In genomic region chr5:88364768-88365167, GRCm38 (mm10) we compare ENCODE assay signal across 11 mouse cellular contexts. TPM values are rescaled to one million over a fixed set of nuclear protein-coding genes. Genes with fewer than 3 reads are reported as not detected.
A peak's percentile ranks its signal among the peaks of the same experiment; 100 is the strongest.
DNase-seq lines count a peak whose midpoint lies in the region; ATAC-seq and TF ChIP-seq lines count a peak whose summit lies in the region.
"Had no signal": no experiment of that assay in that cellular context is flagged by ENCODE, and none has a peak within 500 bp of the region (broad histone marks: within the 10 kb centered on the region; RNA-seq: fewer than 3 reads in every experiment).

No protein-coding gene starts in this region.

- no peak overlapping the region for H3K27ac ChIP-seq in heart, postnatal 0 days (ENCODE audit: low read depth)
- no peak overlapping the region for H3K27ac ChIP-seq in heart, embryonic 10.5 days
- no peak overlapping the region for H3K27ac ChIP-seq in embryonic facial prominence, embryonic 14.5 days (replicated peaks; ENCODE audit: low read depth, low read length)
- H3K27ac ChIP-seq: embryonic facial prominence, embryonic 12.5 days; liver, embryonic 15.5 days; stomach, embryonic 15.5 days had no signal

- no peak overlapping the region for H3ac ChIP-seq in C2C12 (ENCODE audit: control insufficient read depth, insufficient read length, low read depth)

- whole genome bisulfite sequencing in heart, postnatal 0 days: 2% methylated on average over 4 of the region's 5 CpGs
- WGBS in heart, embryonic 10.5 days: 13% methylated on average over 5 of the region's 5 CpGs
- 0% methylated on average over 3 of the region's 5 CpGs for WGBS in embryonic facial prominence, embryonic 14.5 days

- ATAC-seq in heart, postnatal 0 days (ENCODE audit: insufficient read depth, low read depth): no peak
- no peak for ATAC-seq in embryonic facial prominence, embryonic 14.5 days (ENCODE audit: low read depth)

- H3K9ac ChIP-seq in heart, postnatal 0 days (replicated peaks; ENCODE audit: low read depth, low read length): no peak overlapping the region
- H3K9ac ChIP-seq in embryonic facial prominence, embryonic 14.5 days (ENCODE audit: low read depth, low read length): no peak overlapping the region
- H3K9ac ChIP-seq: embryonic facial prominence, embryonic 12.5 days; liver, embryonic 15.5 days; stomach, embryonic 15.5 days had no signal

- H3K79me2 ChIP-seq in C2C12 (ENCODE audit: control insufficient read depth, insufficient read depth): no peaks in the 10 kb centered on the region

- H3K4me1 ChIP-seq in heart, postnatal 0 days (ENCODE audit: control insufficient read depth, insufficient read depth): no peaks in the 10 kb centered on the region
- H3K4me1 ChIP-seq in heart, embryonic 10.5 days: no peaks in the 10 kb centered on the region
- H3K4me1 ChIP-seq in embryonic facial prominence, embryonic 14.5 days (ENCODE audit: control insufficient read depth, insufficient read depth, low read length): no peaks in the 10 kb centered on the region
- H3K4me1 ChIP-seq: embryonic facial prominence, embryonic 12.5 days; liver, embryonic 15.5 days; stomach, embryonic 15.5 days had no signal

- H3K79me3 ChIP-seq in C2C12 (ENCODE audit: low read depth): no peaks in the 10 kb centered on the region

- no peak for TF ChIP-seq EP300 in heart, postnatal 0 days (IDR thresholded peaks at IDR 0.05; ENCODE audit: low read depth)

- TF ChIP-seq CTCF in heart, postnatal 0 days (IDR thresholded peaks at IDR 0.05; ENCODE audit: low read depth): peak; percentile 56
- TF ChIP-seq CTCF in C2C12 (IDR thresholded peaks at IDR 0.05; ENCODE audit: control insufficient read depth, insufficient read depth, insufficient read length): peak; percentile 30

- H3K9me3 ChIP-seq in heart, postnatal 0 days (replicated peaks; ENCODE audit: control insufficient read depth, low read length): no peaks in the 10 kb centered on the region
- no peaks in the 10 kb centered on the region for H3K9me3 ChIP-seq in heart, embryonic 10.5 days
- H3K9me3 ChIP-seq in embryonic facial prominence, embryonic 14.5 days (ENCODE audit: control insufficient read depth, low read length): no peaks in the 10 kb centered on the region
- H3K9me3 ChIP-seq: embryonic facial prominence, embryonic 12.5 days; liver, embryonic 15.5 days; stomach, embryonic 15.5 days had no signal

- DNase-seq in heart, postnatal 0 days (ENCODE audit: low spot score): no peak
- no peak for DNase-seq in heart, embryonic 10.5 days (ENCODE audit: low spot score)
- DNase-seq in adrenal gland, adult 18-20 months (ENCODE audit: low spot score in 2 of 2): peak; percentile 5 to 20
- peak; percentile 17 for DNase-seq in embryonic facial prominence, embryonic 14.5 days (ENCODE audit: low spot score)
- DNase-seq in layer of hippocampus, postnatal 36 days: peak; percentile 6 to 10
- DNase-seq in retina, postnatal 7 days (ENCODE audit: low read depth, low spot score): peak; percentile 16
- no peak for DNase-seq in T-cell, adult 2 months (ENCODE audit: low spot score)

- no peaks in the 10 kb centered on the region for H3K36me3 ChIP-seq in heart, postnatal 0 days (replicated peaks; ENCODE audit: control insufficient read depth, insufficient read depth, low read length)
- H3K36me3 ChIP-seq in heart, embryonic 10.5 days: no peaks in the 10 kb centered on the region
- no peaks in the 10 kb centered on the region for H3K36me3 ChIP-seq in C2C12 (ENCODE audit: control insufficient read depth, insufficient read depth)
- H3K36me3 ChIP-seq in embryonic facial prominence, embryonic 14.5 days (ENCODE audit: control insufficient read depth, insufficient read depth, low read length): no peaks in the 10 kb centered on the region
- H3K36me3 ChIP-seq: embryonic facial prominence, embryonic 12.5 days; liver, embryonic 15.5 days; stomach, embryonic 15.5 days had no signal

- no peak overlapping the region for H3K4me3 ChIP-seq in heart, postnatal 0 days (ENCODE audit: low read depth, low read length)
- no peak overlapping the region for H3K4me3 ChIP-seq in heart, embryonic 10.5 days
- H3K4me3 ChIP-seq in C2C12 (ENCODE audit: insufficient read depth, poor library complexity, severe bottlenecking): no peak overlapping the region
- no peak overlapping the region for H3K4me3 ChIP-seq in embryonic facial prominence, embryonic 14.5 days (ENCODE audit: low read depth, low read length)
- H3K4me3 ChIP-seq: embryonic facial prominence, embryonic 12.5 days; liver, embryonic 15.5 days; stomach, embryonic 15.5 days had no signal

- H3K4me2 ChIP-seq in heart, postnatal 0 days (ENCODE audit: low read depth, low read length): no peak overlapping the region
- no peak overlapping the region for H3K4me2 ChIP-seq in embryonic facial prominence, embryonic 14.5 days (ENCODE audit: low read depth, low read length)
- H3K4me2 ChIP-seq: embryonic facial prominence, embryonic 12.5 days; liver, embryonic 15.5 days; stomach, embryonic 15.5 days had no signal

- H3K27me3 ChIP-seq in heart, postnatal 0 days (ENCODE audit: control insufficient read depth, insufficient read depth, low read length): no peaks in the 10 kb centered on the region
- no peaks in the 10 kb centered on the region for H3K27me3 ChIP-seq in heart, embryonic 10.5 days (ENCODE audit: insufficient read depth, poor library complexity, severe bottlenecking)
- no peaks in the 10 kb centered on the region for H3K27me3 ChIP-seq in C2C12 (ENCODE audit: control insufficient read depth, insufficient read depth, insufficient read length)
- H3K27me3 ChIP-seq in embryonic facial prominence, embryonic 14.5 days (replicated peaks; ENCODE audit: control insufficient read depth, insufficient read depth, low read length): no peaks in the 10 kb centered on the region
- H3K27me3 ChIP-seq: embryonic facial prominence, embryonic 12.5 days; liver, embryonic 15.5 days; stomach, embryonic 15.5 days had no signal

TF ChIP-seq in C2C12, 6 proteins besides CTCF, POLR2A, EP300 and RAD21:
- no peak for TF ChIP-seq MAX (IDR thresholded peaks at IDR 0.05)
- TF ChIP-seq USF1 (IDR thresholded peaks at IDR 0.05; ENCODE audit: low read depth): no peak
- no peak for TF ChIP-seq CEBPB (IDR thresholded peaks at IDR 0.05; ENCODE audit: low read depth)
- TF ChIP-seq FOSL1 (IDR thresholded peaks at IDR 0.05; ENCODE audit: insufficient read depth, low read length, poor library complexity, severe bottlenecking): no peak
- no peak for TF ChIP-seq MYOD1 (IDR thresholded peaks at IDR 0.05; ENCODE audit: control insufficient read depth, insufficient read length, low read depth)
- TF ChIP-seq MYOG (IDR thresholded peaks at IDR 0.05; ENCODE audit: control insufficient read depth, extremely low read depth, insufficient read length): no peak

RNA-seq across cellular contexts. Expression of gene Amtn, which starts 11.1 kb away (rescaled TPM):
- not detected in 2 replicates for total RNA-seq in heart, postnatal 0 days (2014; rRNA removed; ENCODE audit: low replicate concordance)
- polyA plus RNA-seq in heart, postnatal 0 days (2015; fragmentation: Nextera tagmentation; extraction: Ambion mirVana): not detected in 2 replicates
- polyA plus RNA-seq in heart, embryonic 10.5 days (2016; fragmentation: Nextera tagmentation; extraction: Ambion mirVana): not detected in 2 replicates
- not detected for polyA plus RNA-seq in C2C12 (2012; fragmentation: generic; extraction: Trizol)
- total RNA-seq in adrenal gland, adult 18-20 months (2021): not detected
- polyA plus RNA-seq in embryonic facial prominence, embryonic 14.5 days (2014; fragmentation: Nextera tagmentation; extraction: Ambion mirVana): 0.47 TPM in 1 of 2 replicates, not detected in the other
- not detected for total RNA-seq in layer of hippocampus, postnatal 36 days (2021)
- polyA plus RNA-seq: embryonic facial prominence, embryonic 12.5 days; liver, embryonic 15.5 days; stomach, embryonic 15.5 days had no signal

RNA-seq across cellular contexts. Expression of gene Prol1, which starts 47.7 kb away (rescaled TPM):
- not detected in 2 replicates for total RNA-seq in heart, postnatal 0 days (2014; rRNA removed; ENCODE audit: low replicate concordance)
- not detected in 2 replicates for polyA plus RNA-seq in heart, postnatal 0 days (2015; fragmentation: Nextera tagmentation; extraction: Ambion mirVana)
- polyA plus RNA-seq in heart, embryonic 10.5 days (2016; fragmentation: Nextera tagmentation; extraction: Ambion mirVana): not detected in 2 replicates
- polyA plus RNA-seq in C2C12 (2012; fragmentation: generic; extraction: Trizol): not detected
- total RNA-seq in adrenal gland, adult 18-20 months (2021): not detected
- not detected in 2 replicates for polyA plus RNA-seq in embryonic facial prominence, embryonic 14.5 days (2014; fragmentation: Nextera tagmentation; extraction: Ambion mirVana)
- not detected for total RNA-seq in layer of hippocampus, postnatal 36 days (2021)
- polyA plus RNA-seq: embryonic facial prominence, embryonic 12.5 days; liver, embryonic 15.5 days; stomach, embryonic 15.5 days had no signal

Comparison
In these comparisons a context has a peak if more than half of its experiments do, and no peak if none do; other contexts are left out.
1. DNase-seq: peak in adrenal gland, adult 18-20 months (2 of 2), embryonic facial prominence, embryonic 14.5 days (single experiment), layer of hippocampus, postnatal 36 days (2 of 2) and retina, postnatal 7 days (single experiment); none in heart, postnatal 0 days (single experiment), heart, embryonic 10.5 days (single experiment) and T-cell, adult 2 months (single experiment).